Mouse (Mus musculus) CH12.LX (cell line): ENCODE measurements at regions not wholly inside any gene's neighbourhood (a gene's known extent, or its start where the extent isn't known, plus 50 kb on each side); places are given as distances from the start of the nearest gene placed in this dataset.

Experiments used
- CTCF ChIP-seq, 2 experiments: IDR thresholded peaks in 1 of 2; conservative IDR thresholded peaks in 1 of 2; 2 replicates each; pipeline ENCODE4 v1.5.1; 2011 to 2012; ENCODE audit warnings: low read depth in 2 of 2, low read length in 2 of 2, improper control_type of control experiment in 1 of 2, inconsistent platforms in 1 of 2, mild to moderate bottlenecking in 1 of 2, moderate library complexity in 1 of 2
- MAZ ChIP-seq: IDR thresholded peaks from 2 replicates; pipeline ENCODE4 v1.6.1; 2012; ENCODE audit warnings: low read depth, mild to moderate bottlenecking, inconsistent platforms, low read length, improper control_type of control experiment, moderate library complexity
- POLR2A ChIP-seq: IDR thresholded peaks from 2 replicates; pipeline ENCODE4 v1.6.1; 2011; ENCODE audit warnings: low read depth, mild to moderate bottlenecking, improper control_type of control experiment, low read length
- RAD21 ChIP-seq: IDR thresholded peaks from 2 replicates; pipeline ENCODE4 v1.6.1; 2011; ENCODE audit warnings: low read depth, mild to moderate bottlenecking, low read length, improper control_type of control experiment, moderate library complexity
- TCF12 ChIP-seq: IDR thresholded peaks from 2 replicates; pipeline ENCODE4 v1.6.1; 2014; ENCODE audit warnings: low read depth, mild to moderate bottlenecking, inconsistent platforms, low read length, improper control_type of control experiment
- USF1 ChIP-seq: IDR thresholded peaks from 2 replicates; pipeline ENCODE4 v1.6.1; 2014; ENCODE audit warnings: low read depth, mild to moderate bottlenecking, inconsistent platforms, low read length, improper control_type of control experiment

DNA sequence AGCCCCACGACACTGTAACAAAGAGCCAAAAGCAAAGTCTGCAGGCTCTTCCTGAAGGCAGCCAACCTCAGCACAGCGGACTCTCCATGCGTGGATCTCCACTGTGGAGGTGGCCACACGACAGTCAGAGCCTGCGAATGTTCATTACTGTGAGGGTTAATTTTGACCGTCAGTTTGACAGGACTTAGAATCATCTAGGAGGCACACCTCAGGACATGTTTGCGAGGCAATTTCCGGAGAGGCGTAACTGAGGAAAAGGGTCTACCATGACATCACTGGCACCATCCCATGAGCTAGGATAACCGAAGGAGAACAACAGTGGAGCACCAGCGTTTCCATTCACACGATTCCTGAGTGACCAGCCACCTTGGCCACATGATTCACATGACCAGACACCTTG, 186.9 kb downstream of the Tcp10c start:
- TF ChIP-seq TCF12 (no peak), MAZ (no peak), CTCF (conservative IDR thresholded peaks at IDR 0.05 in 1 of 2, IDR thresholded peaks at IDR 0.05 in 1 of 2; ENCODE audit: low read depth in 2 of 2, low read length in 2 of 2) (no peak), RAD21 (no peak), POLR2A (no peak), USF1 (no peak)
